ENCODE assay signal across 17 mouse cellular contexts in genomic region chr2:16541226-16541625, GRCm38 (mm10).
"Had no signal": no experiment of that assay in that cellular context is flagged by ENCODE, and none has a peak within 500 bp of the region (broad histone marks: within the 10 kb centered on the region; RNA-seq: fewer than 3 reads in every experiment).

No protein-coding gene starts in this region.

- H3K36me3 ChIP-seq: kidney, embryonic 15.5 days; limb, embryonic 12.5 days; liver, embryonic 13.5 days; lung, embryonic 15.5 days; midbrain, embryonic 15.5 days; neural tube, embryonic 12.5 days had no signal

- H3K4me3 ChIP-seq: kidney, embryonic 15.5 days; left cerebral cortex, adult 2 months; limb, embryonic 12.5 days; liver, embryonic 13.5 days; lung, embryonic 15.5 days; megakaryocyte, embryonic 14.5 days; midbrain, embryonic 15.5 days; neural tube, embryonic 12.5 days had no signal

- H3K27me3 ChIP-seq: kidney, embryonic 15.5 days; limb, embryonic 12.5 days; liver, embryonic 13.5 days; lung, embryonic 15.5 days; megakaryocyte, embryonic 14.5 days; midbrain, embryonic 15.5 days; neural tube, embryonic 12.5 days had no signal

- H3K4me1 ChIP-seq: kidney, embryonic 15.5 days; limb, embryonic 12.5 days; liver, embryonic 13.5 days; midbrain, embryonic 15.5 days; neural tube, embryonic 12.5 days had no signal

- H3K27ac ChIP-seq: kidney, embryonic 15.5 days; left cerebral cortex, adult 2 months; limb, embryonic 12.5 days; liver, embryonic 13.5 days; lung, embryonic 15.5 days; macrophage; midbrain, embryonic 15.5 days; neural tube, embryonic 12.5 days; stomach, postnatal 0 days had no signal

- DNase-seq: kidney, postnatal 14 days; liver; liver, embryonic 13.5 days; liver, postnatal 0 days; lung, postnatal 14 days; right cerebral cortex, adult 18-20 months; right cerebral cortex, postnatal 25 days; thymus, postnatal 14 days had no signal
